Mouse (Mus musculus) ES-E14 (cell line): ENCODE results near the gene Olfr1161.

ENCODE experiments used
- CHD2 ChIP-seq: IDR thresholded peaks from 2 replicates; pipeline ENCODE4 v1.6.1; 2014; ENCODE audit warnings: mild to moderate bottlenecking, low read depth, low read length, inconsistent platforms
- MAFK ChIP-seq: IDR thresholded peaks from 2 replicates; pipeline ENCODE4 v1.6.1; 2014; ENCODE audit warnings: mild to moderate bottlenecking, low read depth, low read length, inconsistent platforms; ENCODE audit not compliant: insufficient read depth

GRCm38 (mm10) chr2:87974563-87974962 is 48.0 kb upstream of the Olfr1161 start, which contains the start of gene Olfr74:
- TF ChIP-seq CHD2: no peak
- TF ChIP-seq MAFK: no peak
